Mouse (Mus musculus): Measurements from ENCODE around the gene Frmd7. TPM values are rescaled to one million over a fixed set of nuclear protein-coding genes. Genes with fewer than 3 reads are reported as not detected.

Frmd7 gene
- polyA plus RNA-seq (2016; fragmentation: Nextera tagmentation; extraction: Ambion mirVana): 0.10 and 0.23 TPM in 2 replicates

DNA sequence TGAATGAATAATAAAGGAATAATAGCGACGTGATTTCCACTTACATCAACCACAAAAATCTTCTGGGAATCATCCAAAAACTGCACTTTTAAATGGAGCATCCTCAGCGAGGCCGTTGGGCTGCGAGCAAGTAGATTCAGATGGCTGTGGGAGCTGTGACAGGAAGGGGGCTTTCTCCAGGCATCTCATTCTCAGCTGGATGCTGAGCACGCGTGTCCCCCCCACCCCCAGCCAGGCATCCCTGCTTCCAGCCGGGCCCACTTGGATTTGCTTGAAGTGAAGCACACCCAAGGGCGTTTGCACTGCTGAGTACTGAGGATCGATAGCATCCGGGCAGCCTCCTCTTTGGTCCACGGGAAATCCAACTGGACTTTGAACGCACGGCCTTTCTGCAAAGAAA lies at the start of gene Frmd7:
TSS of gene Frmd7 (minus strand) at position 101 of the 400 bp plus-strand sequence.
- no peak within 1 kb of the TSS for H3K9ac ChIP-seq
- H3K4me1 ChIP-seq: no peaks in the 10 kb centered on the region
- no peaks in the 10 kb centered on the region for H3K36me3 ChIP-seq
- no peaks in the 10 kb centered on the region for H3K27me3 ChIP-seq
- H3K27ac ChIP-seq: no peak within 1 kb of the TSS
- no peak within 1 kb of the TSS for H3K4me3 ChIP-seq
- WGBS: 71% methylated on average over 14 of the region's 14 CpGs
- H3K4me2 ChIP-seq (replicated peaks): no peak within 1 kb of the TSS
- H3K9me3 ChIP-seq: no peaks in the 10 kb centered on the region
- no peak for ATAC-seq (ENCODE audit: insufficient number of reproducible peaks, insufficient read depth, low FRiP score, low TSS enrichment)

DNA sequence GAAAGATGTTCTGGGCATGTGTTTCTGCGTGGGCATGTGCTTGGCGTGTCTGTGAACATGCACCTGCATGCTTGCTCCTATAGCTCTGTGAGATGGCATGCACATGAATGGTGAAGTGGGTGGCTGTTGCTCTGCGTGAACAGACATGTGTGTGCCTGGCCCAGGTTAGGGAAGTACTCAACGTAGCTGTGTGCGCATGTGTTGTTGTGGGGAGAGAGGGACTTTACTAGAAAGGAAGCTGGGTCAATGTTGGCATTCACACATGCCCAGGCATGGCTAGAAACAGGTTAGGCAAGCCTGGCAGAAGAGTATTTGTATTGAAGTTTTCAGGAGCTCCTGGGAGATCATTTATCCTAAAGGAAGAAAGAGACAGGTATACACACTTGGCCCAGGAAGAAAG lies 48.8 kb upstream of the Frmd7 start:
- Histone ChIP-seq H3K4me1 (no peaks in the 10 kb centered on the region), H3K4me3 (no peak overlapping the region), H3K27ac (no peak overlapping the region), H3K27me3 (no peaks in the 10 kb centered on the region), H3K36me3 (no peaks in the 10 kb centered on the region), H3K9me3 (no peaks in the 10 kb centered on the region), H3K9ac (no peak overlapping the region), H3K4me2 (replicated peaks) (no peak overlapping the region)
- WGBS: 89% methylated on average over 5 of the region's 5 CpGs
- ATAC-seq (ENCODE audit: insufficient number of reproducible peaks, insufficient read depth, low FRiP score, low TSS enrichment): no peak

DNA sequence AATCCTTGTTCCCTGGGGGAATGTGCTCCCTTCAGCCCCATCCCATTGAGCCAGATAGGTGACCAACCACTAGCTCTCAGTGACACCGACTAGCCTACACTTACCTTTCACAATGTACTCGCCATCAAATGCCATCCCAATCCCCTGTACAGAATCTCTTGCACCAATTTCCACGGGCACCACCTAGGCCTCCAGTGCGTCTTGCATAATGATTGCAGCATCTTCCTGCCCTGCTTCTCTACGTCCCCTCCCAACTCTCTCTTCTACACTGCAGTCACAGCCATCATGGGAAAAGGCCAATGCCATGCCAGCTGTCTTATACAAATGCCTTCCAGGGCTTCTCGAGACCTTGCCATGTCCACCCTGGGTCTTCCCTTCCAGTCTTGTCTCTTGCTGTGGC lies 47.4 kb upstream of the Frmd7 start:
- H3K4me1 ChIP-seq: no peaks in the 10 kb centered on the region
- H3K9ac ChIP-seq: no peak overlapping the region
- ATAC-seq (ENCODE audit: insufficient number of reproducible peaks, insufficient read depth, low FRiP score, low TSS enrichment): no peak
- no peak overlapping the region for H3K4me3 ChIP-seq
- H3K27ac ChIP-seq: no peak overlapping the region
- WGBS: 80% methylated on average over 6 of the region's 6 CpGs
- H3K9me3 ChIP-seq: no peaks in the 10 kb centered on the region
- no peaks in the 10 kb centered on the region for H3K27me3 ChIP-seq
- no peaks in the 10 kb centered on the region for H3K36me3 ChIP-seq
- no peak overlapping the region for H3K4me2 ChIP-seq (replicated peaks)

DNA sequence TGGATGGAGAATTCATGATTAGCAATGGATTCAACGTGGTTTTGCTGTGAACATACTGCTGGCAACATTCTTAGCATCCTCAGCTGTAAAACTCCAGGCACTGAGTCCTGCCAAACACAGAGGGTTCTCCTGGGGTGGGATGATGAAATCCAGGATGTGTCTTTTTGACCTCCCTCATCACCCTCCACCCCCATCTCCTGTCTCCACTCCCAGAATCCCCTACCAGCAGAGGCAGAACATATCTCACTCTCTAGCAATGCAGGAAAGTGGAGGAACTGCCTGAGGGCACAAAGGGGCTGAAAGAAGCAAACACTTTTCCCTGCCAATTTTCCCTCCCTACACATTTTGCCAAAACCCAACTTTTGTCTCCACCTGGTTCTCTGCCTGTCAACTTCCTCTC lies 46.1 kb upstream of the Frmd7 start:
- Histone ChIP-seq H3K9ac (no peak overlapping the region), H3K4me2 (replicated peaks) (no peak overlapping the region), H3K4me1 (no peaks in the 10 kb centered on the region), H3K36me3 (no peaks in the 10 kb centered on the region), H3K27ac (no peak overlapping the region), H3K9me3 (no peaks in the 10 kb centered on the region), H3K4me3 (no peak overlapping the region), H3K27me3 (no peaks in the 10 kb centered on the region)
- no peak for ATAC-seq (ENCODE audit: insufficient number of reproducible peaks, insufficient read depth, low FRiP score, low TSS enrichment)
- 42% methylated on average over 1 of the region's 1 CpGs for WGBS

DNA sequence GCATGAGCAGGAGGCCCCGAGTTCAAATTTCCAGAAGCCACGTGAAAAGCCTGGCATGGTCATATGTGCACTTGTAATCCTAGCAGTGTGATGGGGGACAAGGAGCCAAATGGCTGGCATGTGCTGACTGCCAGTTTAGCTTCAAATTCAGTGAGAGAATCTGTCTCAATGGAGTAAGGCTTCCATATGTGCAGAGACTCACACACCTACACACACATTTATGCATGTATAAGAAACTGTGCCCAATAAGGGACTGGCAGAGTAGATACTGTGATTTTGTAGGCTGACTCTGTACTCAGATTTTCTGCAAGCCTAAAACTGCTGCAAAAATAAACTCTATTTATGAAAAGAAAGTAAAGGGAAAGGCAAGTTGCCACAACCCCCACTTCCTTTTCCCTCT lies 35.9 kb upstream of the Frmd7 start:
- 84% methylated on average over 2 of the region's 2 CpGs for WGBS
- ATAC-seq (ENCODE audit: insufficient number of reproducible peaks, insufficient read depth, low FRiP score, low TSS enrichment): no peak
- Histone ChIP-seq H3K9ac (no peak overlapping the region), H3K4me1 (no peaks in the 10 kb centered on the region), H3K27me3 (no peaks in the 10 kb centered on the region), H3K36me3 (no peaks in the 10 kb centered on the region), H3K4me2 (replicated peaks) (no peak overlapping the region), H3K4me3 (no peak overlapping the region), H3K9me3 (no peaks in the 10 kb centered on the region), H3K27ac (no peak overlapping the region)

DNA sequence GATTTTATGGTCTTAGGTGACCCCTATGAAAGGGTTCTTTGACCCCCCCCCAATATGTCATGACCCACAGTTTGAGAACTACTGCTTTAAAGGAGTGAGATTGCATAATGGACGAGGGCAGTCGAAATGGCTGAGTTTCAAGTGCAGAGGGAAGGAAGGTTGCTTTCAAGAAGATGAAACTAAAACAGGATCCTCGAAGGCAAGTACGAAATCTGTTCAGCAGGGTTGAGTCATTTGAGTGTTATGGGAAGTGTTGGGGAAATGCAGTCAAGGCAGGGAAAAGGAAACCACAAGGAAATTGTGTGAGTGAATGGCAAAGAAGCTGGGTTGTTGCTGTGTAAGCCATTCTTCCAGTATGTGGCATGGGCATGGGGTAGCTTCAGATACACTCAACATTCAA lies 29.6 kb upstream of the Frmd7 start:
- Histone ChIP-seq H3K27me3 (no peaks in the 10 kb centered on the region), H3K9ac (no peak overlapping the region), H3K4me2 (replicated peaks) (no peak overlapping the region), H3K36me3 (no peaks in the 10 kb centered on the region), H3K4me3 (no peak overlapping the region), H3K4me1 (no peaks in the 10 kb centered on the region), H3K9me3 (no peaks in the 10 kb centered on the region), H3K27ac (no peak overlapping the region)
- ATAC-seq (ENCODE audit: insufficient number of reproducible peaks, insufficient read depth, low FRiP score, low TSS enrichment): no peak
- WGBS: 81% methylated on average over 4 of the region's 4 CpGs

DNA sequence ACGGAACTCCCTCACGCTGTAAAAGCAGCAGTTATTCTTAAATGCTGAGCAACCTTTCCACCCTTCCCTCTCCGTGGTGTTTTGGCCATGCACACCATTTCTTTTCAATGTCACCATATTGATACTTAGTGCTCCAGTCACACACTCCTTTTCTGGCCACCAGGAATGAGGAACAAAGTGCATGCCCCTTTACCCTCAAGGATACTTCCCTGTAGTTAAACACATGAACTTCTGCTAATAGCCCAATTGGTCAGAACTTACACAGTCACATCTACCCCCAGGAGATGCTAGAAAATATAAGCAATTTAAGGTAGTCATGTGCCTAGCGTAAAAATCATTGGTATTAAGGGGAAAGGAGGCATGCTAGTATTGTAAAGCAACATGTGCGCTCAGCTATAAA lies 27.4 kb upstream of the Frmd7 start:
- Histone ChIP-seq H3K9ac (no peak overlapping the region), H3K4me1 (no peaks in the 10 kb centered on the region), H3K27me3 (no peaks in the 10 kb centered on the region), H3K4me3 (no peak overlapping the region), H3K9me3 (no peaks in the 10 kb centered on the region), H3K4me2 (replicated peaks) (no peak overlapping the region), H3K36me3 (no peaks in the 10 kb centered on the region), H3K27ac (no peak overlapping the region)
- no peak for ATAC-seq (ENCODE audit: insufficient number of reproducible peaks, insufficient read depth, low FRiP score, low TSS enrichment)
- whole genome bisulfite sequencing: 87% methylated on average over 5 of the region's 5 CpGs

DNA sequence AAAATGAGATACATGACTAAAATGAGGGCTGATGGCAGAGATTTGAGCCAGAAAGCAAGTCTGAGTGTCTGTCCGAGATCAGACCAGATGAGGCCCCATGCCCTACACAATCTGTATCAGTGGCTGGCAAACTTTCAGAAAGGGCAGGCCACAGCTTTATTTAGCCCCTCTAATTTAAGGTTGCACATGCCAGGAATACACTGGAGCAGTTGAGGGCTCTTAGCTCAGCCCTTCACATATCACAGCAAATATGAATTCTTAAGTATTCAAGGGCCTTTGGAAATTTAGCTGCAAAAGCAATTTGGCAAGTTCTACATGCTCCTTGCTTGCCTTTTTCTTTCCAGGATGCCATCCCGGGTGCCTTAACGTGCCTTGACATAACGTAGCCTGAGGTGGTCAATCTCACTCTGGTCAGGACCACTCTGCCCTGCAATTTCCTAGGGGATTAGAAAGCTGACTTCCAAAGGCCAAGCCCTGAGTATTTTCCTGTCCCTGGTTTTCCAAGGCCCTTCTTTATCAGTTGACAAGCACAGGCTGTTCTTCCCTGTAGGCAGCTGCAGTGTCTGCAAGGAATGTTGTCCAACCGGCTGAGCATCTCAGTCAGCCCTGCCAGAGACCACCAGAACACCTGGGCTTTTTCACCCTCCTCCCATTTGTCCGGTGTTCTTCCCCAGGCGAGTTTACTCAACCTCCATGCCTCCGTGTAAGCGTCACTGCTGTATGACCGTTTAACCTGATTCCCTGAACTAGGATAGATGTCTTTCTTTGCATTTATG lies 25.8 kb upstream of the Frmd7 start:
- Histone ChIP-seq H3K36me3 (no peaks in the 10 kb centered on the region), H3K4me1 (no peaks in the 10 kb centered on the region), H3K9me3 (no peaks in the 10 kb centered on the region), H3K4me3 (no peak overlapping the region), H3K9ac (no peak overlapping the region), H3K27ac (no peak overlapping the region), H3K4me2 (replicated peaks) (no peak overlapping the region), H3K27me3 (no peaks in the 10 kb centered on the region)
- 44% methylated on average over 10 of the region's 10 CpGs for WGBS
- no peak for ATAC-seq (ENCODE audit: insufficient number of reproducible peaks, insufficient read depth, low FRiP score, low TSS enrichment)

DNA sequence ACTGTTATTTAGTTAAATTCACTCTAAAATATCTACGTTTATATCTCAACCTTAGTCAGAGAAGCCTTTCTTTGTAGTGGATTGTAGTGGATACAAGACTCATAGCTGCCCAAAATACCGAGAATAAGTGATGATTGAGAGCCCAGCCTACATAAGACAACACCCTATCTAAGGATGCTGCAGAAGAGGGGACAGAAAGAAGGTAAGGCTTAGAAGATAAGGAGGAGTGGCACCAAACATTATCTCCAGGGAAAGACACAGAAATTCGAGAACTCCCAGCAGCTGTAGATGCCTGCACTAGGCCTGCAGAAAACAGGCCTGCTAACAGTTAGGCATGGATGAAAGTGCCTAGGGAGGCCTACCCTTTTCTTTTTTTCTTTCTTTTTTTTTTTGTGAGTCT lies 22.6 kb upstream of the Frmd7 start:
- no peak overlapping the region for H3K4me2 ChIP-seq (replicated peaks)
- 68% methylated on average over 3 of the region's 3 CpGs for WGBS
- ATAC-seq (ENCODE audit: insufficient number of reproducible peaks, insufficient read depth, low FRiP score, low TSS enrichment): no peak
- no peaks in the 10 kb centered on the region for H3K4me1 ChIP-seq
- no peak overlapping the region for H3K9ac ChIP-seq
- H3K27me3 ChIP-seq: no peaks in the 10 kb centered on the region
- no peaks in the 10 kb centered on the region for H3K36me3 ChIP-seq
- H3K27ac ChIP-seq: no peak overlapping the region
- H3K9me3 ChIP-seq: no peaks in the 10 kb centered on the region
- H3K4me3 ChIP-seq: no peak overlapping the region

DNA sequence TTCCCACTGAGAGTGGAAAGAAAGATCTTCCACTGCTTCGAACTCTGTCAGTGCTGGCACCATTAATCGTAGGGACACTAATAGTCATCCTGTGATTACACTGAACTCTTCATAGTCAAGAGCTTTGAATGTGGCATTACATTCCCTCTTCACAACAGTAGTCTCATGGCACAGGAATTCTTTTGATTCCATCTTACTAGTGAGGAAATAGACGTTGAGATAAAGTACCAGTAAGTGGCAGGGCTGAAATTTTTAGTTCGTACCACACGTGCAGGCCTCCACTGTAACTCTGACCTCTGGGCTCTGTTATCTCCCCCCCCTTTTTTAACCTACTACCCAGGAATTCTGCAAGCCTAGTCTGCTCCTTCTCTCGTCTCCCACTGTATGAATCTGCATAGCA lies 20.4 kb upstream of the Frmd7 start:
- Histone ChIP-seq H3K27ac (no peak overlapping the region), H3K36me3 (no peaks in the 10 kb centered on the region), H3K4me3 (no peak overlapping the region), H3K4me2 (replicated peaks) (no peak overlapping the region), H3K9me3 (no peaks in the 10 kb centered on the region), H3K4me1 (no peaks in the 10 kb centered on the region), H3K9ac (no peak overlapping the region), H3K27me3 (no peaks in the 10 kb centered on the region)
- no peak for ATAC-seq (ENCODE audit: insufficient number of reproducible peaks, insufficient read depth, low FRiP score, low TSS enrichment)
- 42% methylated on average over 6 of the region's 6 CpGs for WGBS

DNA sequence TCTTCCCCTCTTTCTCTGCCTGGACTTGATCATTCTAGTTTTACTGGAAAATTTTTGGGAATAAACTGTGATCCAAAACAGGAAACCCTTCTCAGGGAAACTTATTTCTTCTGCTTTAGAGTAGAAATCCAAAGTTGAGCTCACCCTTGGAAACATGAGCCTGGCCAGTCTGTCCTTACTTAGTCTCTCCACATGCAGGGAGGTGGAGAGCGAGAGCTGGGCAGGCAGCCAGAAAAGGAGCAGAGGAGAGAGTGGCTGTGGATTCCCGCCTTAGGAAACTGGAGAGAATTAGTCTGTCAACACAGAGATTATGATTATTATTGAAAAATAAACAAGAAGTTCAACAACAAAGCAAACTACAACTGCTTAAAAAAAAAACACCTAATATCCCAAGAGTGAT lies 6.1 kb upstream of the Frmd7 start:
- Histone ChIP-seq H3K27me3 (no peaks in the 10 kb centered on the region), H3K27ac (no peak overlapping the region), H3K9ac (no peak overlapping the region), H3K4me1 (no peaks in the 10 kb centered on the region), H3K36me3 (no peaks in the 10 kb centered on the region), H3K9me3 (no peaks in the 10 kb centered on the region), H3K4me2 (replicated peaks) (no peak overlapping the region), H3K4me3 (no peak overlapping the region)
- no peak for ATAC-seq (ENCODE audit: insufficient number of reproducible peaks, insufficient read depth, low FRiP score, low TSS enrichment)
- 8% methylated on average over 2 of the region's 2 CpGs for WGBS

DNA sequence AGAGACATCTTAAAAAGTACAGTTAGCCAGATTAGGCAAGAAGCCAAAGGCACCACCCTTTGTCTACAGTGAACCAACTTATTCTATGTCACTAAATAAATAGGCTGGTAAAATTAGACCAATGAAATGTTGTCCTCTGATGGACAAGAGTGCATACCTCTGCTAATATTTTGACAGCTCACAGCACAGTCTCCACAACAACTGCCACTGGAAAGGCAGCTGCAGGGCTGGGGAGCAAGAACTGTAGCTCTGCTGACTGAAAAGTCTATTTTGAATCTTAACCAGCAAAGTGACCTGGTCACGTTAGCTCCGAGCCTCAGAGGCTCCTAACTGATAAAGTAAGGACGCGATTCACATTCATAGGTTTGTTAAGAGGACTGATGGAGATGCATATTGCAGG lies 5.6 kb upstream of the Frmd7 start:
- Histone ChIP-seq H3K27ac (no peak overlapping the region), H3K9ac (no peak overlapping the region), H3K9me3 (no peaks in the 10 kb centered on the region), H3K27me3 (no peaks in the 10 kb centered on the region), H3K4me3 (no peak overlapping the region), H3K36me3 (no peaks in the 10 kb centered on the region), H3K4me1 (no peaks in the 10 kb centered on the region), H3K4me2 (replicated peaks) (no peak overlapping the region)
- WGBS: 74% methylated on average over 4 of the region's 4 CpGs
- ATAC-seq (ENCODE audit: insufficient number of reproducible peaks, insufficient read depth, low FRiP score, low TSS enrichment): no peak
